Mouse (Mus musculus) CH12.LX (cell line): Measurements from ENCODE around the gene Pla2g2e. TPM values are rescaled to one million over a fixed set of nuclear protein-coding genes. Genes with fewer than 3 reads are reported as not detected.
A peak's percentile ranks its signal among the peaks of the same experiment; 100 is the strongest.

Experiments
- DNase-seq: peaks from one replicate; pipeline ENCODE4 v3.0.0-alpha.2; 2013; ENCODE audit errors: extremely low read depth
- H3K27ac ChIP-seq: 2 replicates; pipeline ENCODE4 v1.5.1; 2012; ENCODE audit warnings: low read depth, mild to moderate bottlenecking, control low read depth, moderate library complexity; ENCODE audit not compliant: insufficient read depth
- H3K27me3 ChIP-seq: replicated peaks from 2 replicates; pipeline ENCODE3; 2012; ENCODE audit warnings: inconsistent platforms
- H3K36me3 ChIP-seq, 2 experiments: replicated peaks in 1 of 2; 2 replicates each; pipeline versions ENCODE3 to v1.6.1; 2012; ENCODE audit warnings: inconsistent platforms in 1 of 2, low read length in 1 of 2, mild to moderate bottlenecking in 1 of 2, mixed read lengths in 1 of 2, moderate library complexity in 1 of 2; ENCODE audit not compliant: control insufficient read depth in 1 of 2, insufficient read depth in 1 of 2
- H3K4me1 ChIP-seq, 2 experiments: 2 replicates each; pipeline ENCODE4 v1.6.1; 2012; ENCODE audit warnings: inconsistent platforms in 1 of 2, moderate library complexity in 1 of 2; ENCODE audit not compliant: insufficient read depth in 2 of 2, control insufficient read depth in 1 of 2
- H3K4me2 ChIP-seq: 2 replicates; pipeline ENCODE4 v1.6.1; 2012; ENCODE audit warnings: low read depth, mild to moderate bottlenecking, control low read depth; ENCODE audit not compliant: poor library complexity, insufficient read depth, severe bottlenecking
- H3K4me3 ChIP-seq, 3 experiments: fragments of 150-350 bp in 1 of 3; sonication (generic) in 1 of 3; replicated peaks in 1 of 3; 2 replicates each; pipeline versions ENCODE3 to v1.5.1; 2011 to 2012; ENCODE audit warnings: low read depth in 2 of 3, low read length in 2 of 3, mild to moderate bottlenecking in 2 of 3, moderate library complexity in 2 of 3, control low read depth in 1 of 3, improper control_type of control experiment in 1 of 3, inconsistent platforms in 1 of 3, mixed read lengths in 1 of 3; ENCODE audit not compliant: poor library complexity in 1 of 3
- H3K79me2 ChIP-seq: replicated peaks from 2 replicates; pipeline ENCODE4 v1.6.1; 2012; ENCODE audit warnings: mild to moderate bottlenecking, moderate library complexity; ENCODE audit not compliant: control insufficient read depth, poor library complexity, insufficient read depth, severe bottlenecking; ENCODE audit errors: extremely low read depth
- H3K9ac ChIP-seq: 2 replicates; pipeline ENCODE4 v1.6.1; 2012; ENCODE audit warnings: low read depth, mild to moderate bottlenecking, control low read depth, moderate library complexity; ENCODE audit not compliant: insufficient read depth
- H3K9me3 ChIP-seq: replicated peaks from 2 replicates; pipeline ENCODE3; 2012; ENCODE audit warnings: low read length, inconsistent platforms, mixed read lengths
- CHD1 ChIP-seq: IDR thresholded peaks from 2 replicates; pipeline ENCODE4 v1.6.1; 2012; ENCODE audit warnings: low read depth, low read length, improper control_type of control experiment, inconsistent platforms
- CHD2 ChIP-seq: IDR thresholded peaks from 2 replicates; pipeline ENCODE4 v1.6.1; 2011; ENCODE audit warnings: low read length, improper control_type of control experiment
- CTCF ChIP-seq, 2 experiments: IDR thresholded peaks in 1 of 2; conservative IDR thresholded peaks in 1 of 2; 2 replicates each; pipeline ENCODE4 v1.5.1; 2011 to 2012; ENCODE audit warnings: low read depth in 2 of 2, low read length in 2 of 2, improper control_type of control experiment in 1 of 2, inconsistent platforms in 1 of 2, mild to moderate bottlenecking in 1 of 2, moderate library complexity in 1 of 2
- E2F4 ChIP-seq: IDR thresholded peaks from 2 replicates; pipeline ENCODE4 v1.6.1; 2011; ENCODE audit warnings: low read depth, low read length, improper control_type of control experiment; ENCODE audit not compliant: insufficient replicate concordance
- ETS1 ChIP-seq: conservative IDR thresholded peaks from 2 replicates; pipeline ENCODE4 v1.6.1; 2012; ENCODE audit warnings: low read depth, mild to moderate bottlenecking, inconsistent platforms, low read length, improper control_type of control experiment, moderate library complexity
- KAT2A ChIP-seq: IDR thresholded peaks from 2 replicates; pipeline ENCODE4 v1.6.1; 2012; ENCODE audit warnings: low read length, improper control_type of control experiment, inconsistent platforms; ENCODE audit not compliant: insufficient replicate concordance
- PAX5 ChIP-seq: IDR thresholded peaks from 2 replicates; pipeline ENCODE4 v1.6.1; 2012; ENCODE audit warnings: low read length, inconsistent platforms, mixed read lengths
- RAD21 ChIP-seq: IDR thresholded peaks from 2 replicates; pipeline ENCODE4 v1.6.1; 2011; ENCODE audit warnings: low read depth, mild to moderate bottlenecking, low read length, improper control_type of control experiment, moderate library complexity
- SIN3A ChIP-seq: IDR thresholded peaks from 2 replicates; pipeline ENCODE4 v1.6.1; 2012; ENCODE audit warnings: low read length, improper control_type of control experiment, inconsistent platforms
- SMC3 ChIP-seq: IDR thresholded peaks from 2 replicates; pipeline ENCODE4 v1.6.1; 2011; ENCODE audit warnings: low read depth, low read length, improper control_type of control experiment
- USF2 ChIP-seq: conservative IDR thresholded peaks from 2 replicates; pipeline ENCODE4 v1.6.1; 2011; ENCODE audit warnings: low read depth, low read length, improper control_type of control experiment
- ZC3H11A ChIP-seq: IDR thresholded peaks from 2 replicates; pipeline ENCODE4 v1.6.1; 2012; ENCODE audit warnings: low read depth, mild to moderate bottlenecking, inconsistent platforms, low read length, improper control_type of control experiment
- ZKSCAN1 ChIP-seq: IDR thresholded peaks from 2 replicates; pipeline ENCODE4 v1.6.1; 2012; ENCODE audit warnings: low read depth, inconsistent platforms, low read length, improper control_type of control experiment, borderline replicate concordance
- dilution Hi-C: fragments of 300-500 bp; cut with MboI; formaldehyde crosslinking; loops from 2 replicates; pipeline ENCODE4 v1.14.3; 2020; ENCODE audit warnings: low sequenced_read_pairs; ENCODE audit not compliant: extremely low pct_unique_long_range_greater_than_20kb, extremely low pct_ligation_motif_present
- in situ Hi-C: fragments of 300-500 bp; cut with MboI; formaldehyde crosslinking; loops from 3 replicates; pipeline ENCODE4 v1.14.3; 2019; ENCODE audit warnings: low sequenced_read_pairs, low pct_ligation_motif_present, low pct_unique_long_range_greater_than_20kb, mixed read lengths
- polyA plus RNA-seq: library from polyadenylated mRNA; unstranded; fragments of >175 nt; gene quantifications from 2 replicates; pipeline ENCODE4 v1.2.1, GENCODE M21; 2012; ENCODE audit warnings: low read depth; ENCODE audit not compliant: insufficient read length
- total RNA-seq, 2 experiments: library from RNA; depleted of rRNA; stranded (reverse); fragments of 300-350 nt in 1 of 2; fragments of >200 nt in 1 of 2; gene quantifications; 2 replicates each; pipeline ENCODE4 v1.2.3; 2012 to 2014

The Pla2g2e gene
- total and polyA plus RNA-seq, 3 experiments, result 0.30 TPM; not detected in 2

DNA sequence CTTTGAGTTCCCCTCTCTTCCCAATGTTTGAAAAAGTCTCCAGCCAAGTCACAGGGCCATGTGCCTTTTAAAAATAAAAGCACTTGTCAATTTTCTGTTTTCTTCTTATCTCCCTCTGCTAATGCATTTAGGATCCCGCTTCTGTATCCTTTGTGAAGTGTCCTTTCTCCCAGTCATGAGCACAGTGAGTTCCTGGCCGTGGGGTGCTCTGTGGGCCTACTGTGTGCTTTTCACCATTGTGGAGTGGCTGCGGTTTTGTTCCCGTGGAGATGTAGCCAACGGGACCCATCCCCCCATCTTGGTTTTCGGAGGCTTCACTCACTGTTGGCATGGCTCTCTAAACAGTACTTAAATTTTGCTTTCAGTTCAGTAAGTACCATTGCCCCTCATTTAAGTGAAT lies 11.8 kb upstream of the Pla2g2e start:
- Histone ChIP-seq H3K4me2 (peak overlapping the region; percentile 57), H3K27me3 (peaks cover 80% of the 10 kb centered on the region), H3K4me3 (no peak overlapping the region), H3K9ac (no peak overlapping the region), H3K4me1 (peaks cover 4 to 5% of the 10 kb centered on the region in 2 experiments; a peak in 3 of 4 replicates), H3K79me2 (no peaks in the 10 kb centered on the region), H3K36me3 (no peaks in the 10 kb centered on the region), H3K27ac (no peak overlapping the region), H3K9me3 (peaks cover 5% of the 10 kb centered on the region)
- in situ Hi-C loops (no loop called here), dilution Hi-C loops (no loop called here)
- no peak for DNase-seq
- TF ChIP-seq ZKSCAN1 (peak; percentile 63), USF2 (no peak), SIN3A (no peak), CHD1 (no peak)

DNA sequence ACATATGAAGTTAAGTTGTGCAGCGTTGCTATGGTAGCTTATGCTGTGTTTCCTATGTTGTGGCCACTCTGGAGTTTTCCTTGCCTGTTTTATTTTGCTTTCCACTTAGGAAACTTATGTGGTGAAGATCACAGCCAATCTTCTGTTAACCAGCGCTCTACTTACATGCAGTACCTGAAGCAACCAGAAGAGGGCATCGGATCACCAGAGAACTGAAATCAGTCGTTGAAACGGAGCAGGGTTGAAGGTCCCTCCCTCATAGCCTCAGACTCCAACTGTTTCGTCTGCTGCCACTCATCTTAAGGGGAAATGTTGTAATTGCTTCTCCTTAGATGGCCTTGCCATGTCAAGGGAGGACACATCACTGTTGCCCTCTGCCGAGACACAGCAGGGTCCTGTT lies 11.3 kb upstream of the Pla2g2e start:
- Histone ChIP-seq H3K27ac (no peak overlapping the region), H3K79me2 (no peaks in the 10 kb centered on the region), H3K36me3 (no peaks in the 10 kb centered on the region), H3K4me3 (no peak overlapping the region), H3K9me3 (peaks cover 7% of the 10 kb centered on the region), H3K4me2 (peak overlapping the region; percentile 57), H3K4me1 (peaks cover 4 to 5% of the 10 kb centered on the region in 2 experiments; a peak in 3 of 4 replicates), H3K9ac (no peak overlapping the region), H3K27me3 (peaks cover 80% of the 10 kb centered on the region)
- peak; percentile 77 for DNase-seq
- in situ Hi-C loops, result no loop called here
- dilution Hi-C loops, result no loop called here
- peak; percentile 73 for TF ChIP-seq RAD21
- TF ChIP-seq CTCF (conservative IDR thresholded peaks at IDR 0.05 in 1 of 2, IDR thresholded peaks at IDR 0.05 in 1 of 2; ENCODE audit: low read depth in 2 of 2, low read length in 2 of 2), result peak; percentile 85 to 89
- TF ChIP-seq SMC3, result peak; percentile 83
- no peak for TF ChIP-seq CHD2
- no peak for TF ChIP-seq E2F4
- no peak for TF ChIP-seq CHD1
- peak; percentile 15; the same call in 1 of the 2 replicates for TF ChIP-seq ZC3H11A
- 0 out of 2 replicates have a peak, but pooled peaks have one; percentile 29 for TF ChIP-seq SIN3A

DNA sequence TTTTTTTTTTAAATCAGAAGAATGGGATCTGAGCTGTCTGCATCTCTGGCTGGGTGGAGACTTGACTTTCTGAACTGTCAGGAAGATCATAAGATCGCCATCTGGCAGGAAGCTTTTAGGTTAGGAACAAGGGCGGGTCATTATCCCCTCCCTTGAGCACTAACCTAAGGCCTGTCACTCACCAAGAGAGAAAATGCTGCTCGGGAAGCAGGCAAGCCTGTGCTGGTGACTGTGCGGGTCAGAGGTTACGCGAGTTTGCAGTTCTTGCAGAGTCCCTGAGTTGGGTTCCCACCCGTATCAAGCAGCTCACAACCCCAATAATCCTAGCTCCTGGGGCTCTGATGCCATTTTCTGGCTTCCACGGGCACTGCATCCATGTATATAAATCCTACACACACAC lies 9.1 kb upstream of the Pla2g2e start:
- Histone ChIP-seq H3K4me2 (no peak overlapping the region), H3K36me3 (no peaks in the 10 kb centered on the region), H3K27ac (no peak overlapping the region), H3K79me2 (no peaks in the 10 kb centered on the region), H3K4me1 (peaks cover 4 to 5% of the 10 kb centered on the region in 2 experiments; a peak in 3 of 4 replicates), H3K4me3 (no peak overlapping the region), H3K27me3 (peaks cover 74% of the 10 kb centered on the region), H3K9me3 (peaks cover 7% of the 10 kb centered on the region), H3K9ac (no peak overlapping the region)
- no peak for DNase-seq
- dilution Hi-C loops (no loop called here), in situ Hi-C loops (no loop called here)
- TF ChIP-seq KAT2A, result no peak
- no peak for TF ChIP-seq ETS1
- TF ChIP-seq CHD2, result no peak
- TF ChIP-seq PAX5, result no peak
- no peak for TF ChIP-seq ZC3H11A
